Mouse (Mus musculus) liver, embryonic 14.5 days (tissue): Measurements from ENCODE around the gene Homer2.

Source experiments
- CTCF ChIP-seq: IDR thresholded peaks from 2 replicates; pipeline ENCODE4 v1.5.1; 2016; ENCODE audit warnings: antibody characterized with exemption, low read depth, control low read depth
- EP300 ChIP-seq: IDR thresholded peaks from 2 replicates; pipeline ENCODE4 v1.6.1; 2016; ENCODE audit warnings: antibody characterized with exemption, low read depth

- no peak for TF ChIP-seq CTCF
- no peak for TF ChIP-seq EP300
These were observed 19.3 kb upstream of the Homer2 start for GRCm38 (mm10) chr7:81726728-81727005.
